Mouse (Mus musculus): ENCODE data around the gene Ntrk3.

Gene Ntrk3

DNA sequence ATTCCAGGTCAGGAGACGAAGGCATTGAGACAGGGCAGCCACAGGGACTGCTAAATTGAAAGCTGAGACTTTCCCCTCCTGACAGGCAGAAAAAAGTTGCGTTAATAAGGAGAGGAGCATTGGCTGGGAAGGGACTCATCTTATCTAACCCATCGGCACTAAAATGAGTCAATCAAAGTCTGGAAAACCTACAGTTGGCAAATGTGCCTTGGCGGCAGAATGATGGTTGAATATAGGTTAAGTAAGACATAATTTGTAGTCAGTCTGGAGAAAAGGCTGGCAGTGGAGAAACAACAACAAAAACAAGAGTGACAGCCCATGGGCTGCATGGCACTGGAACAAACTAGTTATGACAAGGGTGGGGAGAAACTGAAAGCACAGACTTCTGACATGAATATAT, 360.9 kb downstream of the Ntrk3 start:
- DNase-seq (ENCODE audit: low read depth in 1 of 2, low spot score in 2 of 2): no peak

DNA sequence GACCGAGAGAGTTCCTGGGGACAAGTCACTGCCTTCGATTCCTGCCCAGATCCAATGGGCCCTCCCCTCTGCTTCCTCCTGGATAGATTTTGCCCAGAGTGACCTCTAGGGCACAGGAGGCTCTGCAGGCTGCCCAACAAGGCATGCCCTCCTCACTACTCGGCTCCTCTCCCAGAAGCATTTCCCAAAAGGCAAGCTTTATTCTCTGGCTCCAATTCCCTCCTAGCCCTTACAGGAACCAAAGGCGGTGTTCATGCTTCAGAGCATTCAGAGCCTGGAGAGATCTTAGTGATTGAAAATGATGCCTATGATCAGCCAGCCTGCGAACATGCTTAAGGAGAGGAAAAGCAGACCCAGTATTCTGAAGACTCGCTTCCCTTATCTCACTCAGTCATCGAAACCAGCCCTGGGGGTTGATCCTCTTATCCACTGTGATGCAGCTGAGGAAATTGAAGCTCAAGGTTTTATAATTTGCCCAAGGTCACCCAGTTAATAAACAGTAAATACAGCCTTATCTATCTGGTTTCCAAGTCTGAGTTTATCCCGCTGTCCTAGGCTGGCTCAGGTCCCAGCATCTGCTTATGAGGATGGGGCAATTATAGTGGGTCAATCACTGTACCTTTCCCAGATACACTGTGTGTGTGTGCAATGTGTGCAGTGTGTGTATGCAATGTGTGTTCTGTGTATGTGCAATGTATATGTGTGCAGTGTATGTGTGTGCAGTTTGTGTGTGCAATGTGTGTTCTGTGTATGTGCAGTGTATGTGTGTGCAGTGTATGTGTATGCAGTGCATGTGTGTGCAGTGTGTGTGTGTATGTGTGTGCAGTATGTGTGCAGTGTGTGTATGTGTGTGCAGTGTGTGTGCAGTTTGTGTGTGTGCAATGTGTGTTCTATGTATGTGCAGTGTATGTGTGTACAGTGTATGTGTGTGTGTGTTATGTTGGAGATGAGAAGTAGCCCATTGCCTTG, 376.2 kb downstream of the Ntrk3 start:
- no peak for DNase-seq (ENCODE audit: low read depth in 1 of 2, low spot score in 2 of 2)

DNA sequence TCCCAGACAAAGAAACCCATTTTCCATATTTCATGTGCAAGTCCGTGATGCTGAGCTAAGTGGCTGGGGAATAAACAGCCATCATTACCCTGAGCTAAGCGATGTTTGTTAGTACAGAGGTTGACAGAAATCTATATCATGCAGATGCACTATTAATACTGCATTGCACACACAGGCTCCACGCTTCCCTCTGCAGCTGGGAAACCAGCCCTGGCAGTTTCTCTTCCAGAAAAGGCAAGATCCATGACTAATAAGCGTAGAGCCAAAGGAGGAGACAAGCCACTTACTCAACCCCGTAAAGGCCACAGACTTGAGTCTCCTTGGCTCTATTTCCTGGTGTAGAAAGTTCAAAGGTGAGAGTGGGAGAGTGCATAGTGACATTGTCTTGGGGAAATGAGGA, 390.3 kb downstream of the Ntrk3 start:
- DNase-seq (ENCODE audit: low read depth in 1 of 2, low spot score in 2 of 2): no peak

DNA sequence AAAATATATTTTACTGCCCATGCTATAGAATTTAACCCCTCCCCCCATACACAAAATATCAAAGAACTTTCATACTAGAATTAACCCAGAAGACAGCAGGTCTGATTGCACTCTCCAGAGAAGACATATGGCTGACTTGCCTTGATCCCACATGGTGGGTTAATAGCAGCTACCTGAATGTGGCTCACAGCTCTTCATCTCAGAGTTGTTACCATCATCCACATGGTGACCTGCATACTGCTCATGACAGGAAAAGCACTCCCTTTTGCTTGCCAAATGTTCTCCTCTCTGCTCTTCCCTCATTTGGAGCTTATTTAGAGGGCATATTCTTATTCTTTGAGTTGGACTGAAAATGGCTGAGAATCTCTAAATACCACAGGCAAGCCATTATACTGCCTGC, 404.4 kb downstream of the Ntrk3 start:
- no peak for DNase-seq (ENCODE audit: low read depth in 1 of 2, low spot score in 2 of 2)

DNA sequence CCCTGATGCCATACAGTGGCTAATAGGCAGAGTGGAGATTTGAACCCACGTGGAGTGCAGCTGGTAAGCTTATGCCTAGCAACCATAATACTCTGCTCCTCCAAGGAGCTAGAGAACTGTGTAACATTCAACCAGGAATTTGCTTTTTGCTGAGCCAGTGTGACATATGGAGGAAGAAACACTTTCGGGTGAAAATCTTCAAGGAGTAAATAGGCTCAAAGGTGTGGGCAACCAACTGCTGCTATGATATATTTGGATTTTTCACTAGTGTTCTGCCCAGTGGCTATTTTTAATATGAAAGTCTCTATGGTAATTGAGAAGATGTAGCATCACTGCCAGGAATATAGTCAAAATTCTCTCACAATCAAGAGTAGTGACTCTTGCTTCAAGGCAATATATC, 409.5 kb downstream of the Ntrk3 start:
- DNase-seq (ENCODE audit: low read depth in 1 of 2, low spot score in 2 of 2): no peak

DNA sequence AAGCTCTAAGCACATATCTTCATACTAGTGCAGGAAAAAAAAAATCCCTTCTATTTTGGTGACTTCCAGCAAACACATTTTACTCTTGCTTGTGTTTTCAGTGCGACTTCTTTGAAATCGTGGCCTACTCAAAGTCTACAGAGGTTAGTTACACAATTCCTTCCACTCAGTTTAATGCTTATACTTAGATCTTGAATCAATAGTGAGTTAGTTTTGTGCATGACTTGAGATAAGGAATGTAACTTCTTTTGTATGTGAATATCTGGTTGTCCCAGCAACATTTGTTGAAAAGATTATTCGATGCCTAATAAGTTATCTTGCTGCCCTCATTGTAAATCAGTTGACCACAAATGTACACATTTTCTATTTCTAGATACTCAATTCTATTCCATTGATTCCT, 411.6 kb downstream of the Ntrk3 start:
- DNase-seq (ENCODE audit: low read depth in 1 of 2, low spot score in 2 of 2): no peak

DNA sequence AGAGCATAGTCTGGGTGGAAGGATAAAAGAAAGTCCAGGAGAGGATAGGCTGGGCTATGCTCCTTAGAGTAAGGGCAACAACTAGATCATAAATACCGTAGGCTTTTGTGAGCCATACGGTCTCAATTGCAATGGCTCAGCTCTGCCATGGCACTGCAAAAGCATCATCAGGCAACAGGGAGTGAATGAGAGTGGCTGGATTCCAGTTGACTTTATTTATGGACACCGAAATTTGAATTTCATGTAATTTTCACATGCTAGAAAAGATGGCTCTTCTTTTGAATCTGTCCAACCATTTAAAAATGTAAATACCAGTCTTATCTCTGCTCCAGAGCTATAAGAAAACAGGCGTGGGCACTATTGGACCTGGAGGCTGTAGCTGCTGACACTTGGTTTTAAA, 419.2 kb downstream of the Ntrk3 start:
- no peak for DNase-seq (ENCODE audit: low read depth in 1 of 2, low spot score in 2 of 2)

DNA sequence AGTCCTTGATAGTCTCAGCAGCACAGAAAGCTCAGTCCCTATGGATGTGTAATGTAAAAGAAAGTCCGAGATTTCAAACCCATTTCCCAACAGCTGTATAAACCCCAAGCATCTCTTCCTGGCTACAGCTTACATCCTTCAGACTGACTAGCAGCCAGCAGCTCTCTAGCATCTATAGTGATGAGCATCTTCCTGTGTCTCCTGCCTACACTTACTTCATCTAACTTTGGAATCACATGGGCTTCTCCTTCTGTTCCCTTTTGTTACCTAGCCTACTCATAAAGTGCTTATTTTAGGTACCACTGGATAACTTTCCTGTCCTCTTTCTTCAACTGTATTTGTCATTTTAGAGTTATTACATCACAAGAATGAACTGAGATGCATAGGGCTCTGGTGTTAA, 432.0 kb downstream of the Ntrk3 start:
- no peak for DNase-seq (ENCODE audit: low read depth in 1 of 2, low spot score in 2 of 2)

DNA sequence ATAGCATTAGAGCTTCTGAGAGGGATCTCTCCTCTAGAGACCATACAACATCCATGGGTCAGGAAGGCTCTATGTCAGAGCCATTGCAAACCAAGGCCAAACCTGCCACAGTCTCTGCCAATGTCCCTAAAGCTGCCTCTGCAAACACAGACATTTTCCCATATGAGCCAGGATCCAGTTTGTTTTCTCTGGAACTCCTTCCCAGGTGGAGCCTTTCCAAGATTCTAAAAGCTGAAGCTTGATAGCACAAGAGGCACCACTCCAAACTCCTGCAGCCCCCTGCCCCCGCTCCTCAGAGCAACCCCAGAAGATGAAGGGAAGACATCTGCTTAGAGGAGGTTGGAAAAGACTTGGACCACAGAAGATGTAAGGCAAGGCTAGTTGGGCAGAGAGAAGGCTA, 432.8 kb downstream of the Ntrk3 start:
- no peak for DNase-seq (ENCODE audit: low read depth in 1 of 2, low spot score in 2 of 2)

DNA sequence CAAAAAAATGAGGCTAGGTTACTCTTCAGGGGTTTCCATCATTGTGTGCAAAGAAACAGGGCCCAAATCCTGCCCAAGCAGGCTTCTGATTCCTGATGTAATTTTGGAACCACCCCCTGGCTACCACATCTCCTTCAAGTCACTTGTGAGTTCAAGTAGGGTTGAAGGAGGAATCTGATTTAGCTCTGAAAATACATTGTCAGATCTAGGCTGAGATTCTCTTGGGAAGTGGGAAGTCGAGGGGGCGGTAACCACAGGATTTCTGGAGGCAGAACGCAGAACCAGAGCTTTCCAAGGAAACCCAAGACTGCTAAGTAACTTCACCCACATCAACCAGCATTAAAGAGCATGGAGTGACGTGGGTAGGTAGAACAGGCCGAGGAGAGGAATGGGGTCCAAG, 440.5 kb downstream of the Ntrk3 start:
- no peak for DNase-seq (ENCODE audit: low read depth in 1 of 2, low spot score in 2 of 2)

DNA sequence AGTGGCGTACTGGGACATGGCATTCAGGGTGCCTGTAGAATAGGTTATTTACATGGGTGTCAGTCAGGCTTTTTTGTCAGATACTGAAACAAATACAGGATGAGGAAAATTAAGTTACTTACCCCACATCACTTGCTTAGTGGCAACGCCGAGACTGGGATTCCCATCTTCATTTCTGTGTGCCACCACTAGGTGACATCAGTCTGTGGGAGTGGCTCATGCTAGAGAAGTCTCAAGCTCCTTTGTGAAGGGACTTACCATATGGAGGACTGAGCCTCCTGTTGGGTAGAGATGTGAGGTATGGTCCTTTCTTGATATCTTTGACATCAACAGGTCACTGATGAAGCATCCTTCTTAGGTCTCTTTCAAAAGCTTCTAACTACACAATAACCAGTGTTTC, 443.5 kb downstream of the Ntrk3 start:
- no peak for DNase-seq (ENCODE audit: low read depth in 1 of 2, low spot score in 2 of 2)

DNA sequence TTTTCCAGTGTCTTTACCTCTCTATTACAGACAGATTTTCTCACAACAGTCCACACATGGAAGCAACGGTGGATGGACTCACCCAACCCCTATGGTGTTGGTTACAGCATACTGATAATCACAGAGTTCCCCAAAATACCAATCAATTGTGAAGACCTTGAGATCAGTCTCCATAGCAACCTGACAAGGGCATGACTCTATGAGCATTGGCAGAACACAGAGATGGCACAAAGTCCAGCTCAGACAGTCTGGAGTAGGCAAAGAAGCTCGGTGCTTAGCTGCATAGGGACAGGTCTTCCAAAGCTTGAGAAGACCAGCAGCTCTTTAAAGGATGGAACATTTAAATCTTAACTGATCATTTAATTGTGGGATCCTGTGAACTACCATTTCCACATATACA, 447.6 kb downstream of the Ntrk3 start:
- DNase-seq (ENCODE audit: low read depth in 1 of 2, low spot score in 2 of 2): no peak

DNA sequence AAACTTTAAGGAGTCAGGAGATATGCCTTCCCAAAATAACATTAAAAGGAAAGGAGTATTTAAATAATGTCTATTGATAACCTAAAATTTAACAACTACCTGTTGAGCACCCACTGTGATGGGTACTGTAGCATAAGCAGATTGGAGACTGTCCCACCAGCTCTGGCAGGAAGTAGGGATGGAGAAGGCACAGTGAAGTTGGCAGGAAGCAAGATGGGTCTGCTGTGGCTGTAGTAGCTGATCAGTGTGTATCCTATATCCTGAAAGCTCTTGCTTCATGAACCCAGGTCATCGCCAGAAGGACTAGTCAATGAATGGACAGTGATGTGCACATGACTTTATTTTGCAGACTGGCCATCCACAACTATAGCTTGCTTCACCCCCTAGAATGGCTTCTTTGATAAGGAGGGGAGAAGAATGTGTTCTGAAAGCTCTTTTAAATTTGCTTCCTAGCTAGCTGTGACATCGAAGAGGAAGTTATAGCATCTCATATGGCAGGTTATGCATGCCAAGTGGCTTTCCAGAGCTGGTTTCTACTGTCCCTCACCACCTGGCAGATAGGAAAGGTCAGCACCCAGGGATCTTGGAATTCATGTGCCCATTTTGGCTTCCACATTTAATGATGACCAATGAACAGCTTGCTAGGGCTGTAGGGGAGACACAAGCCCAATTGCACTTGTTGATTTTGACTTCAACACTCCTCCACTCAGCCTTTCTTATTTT, 451.1 kb downstream of the Ntrk3 start:
- DNase-seq (ENCODE audit: low read depth in 1 of 2, low spot score in 2 of 2): no peak

DNA sequence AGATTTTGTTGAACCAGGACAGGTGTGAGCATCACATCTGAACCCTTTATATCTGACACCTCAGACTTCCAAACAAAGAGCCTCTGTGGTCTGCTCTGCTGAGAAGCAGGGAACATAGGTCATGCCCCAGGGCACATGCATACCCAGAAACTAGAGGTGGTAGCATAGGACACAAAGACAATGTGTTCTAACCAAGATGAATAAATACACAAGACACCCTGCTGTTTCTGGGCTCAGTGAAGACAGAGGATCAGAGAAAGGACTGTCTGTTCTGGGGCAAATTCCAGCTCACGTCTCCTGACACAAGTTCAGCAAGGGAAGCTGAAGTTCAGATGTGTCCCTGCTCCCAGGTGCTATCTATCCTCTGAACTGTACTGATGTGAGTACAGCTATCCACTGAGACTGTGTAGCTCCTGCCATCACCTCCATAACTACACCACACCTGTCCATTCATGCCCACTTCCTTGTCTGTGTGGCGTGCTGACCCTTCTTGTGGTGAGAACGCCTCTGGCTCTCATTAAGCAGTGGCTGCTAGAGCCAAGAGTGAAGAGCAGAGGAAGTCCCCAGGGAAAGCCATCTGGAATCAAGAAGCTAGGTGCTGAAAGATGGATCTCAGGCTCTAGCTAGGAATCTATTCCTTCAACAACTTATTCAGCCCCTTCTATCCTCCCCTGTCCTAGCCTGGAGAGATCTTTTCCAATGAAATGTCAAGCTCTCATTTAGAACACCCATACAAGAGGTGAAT, 468.1 kb downstream of the Ntrk3 start:
- DNase-seq (ENCODE audit: low read depth in 1 of 2, low spot score in 2 of 2): no peak

DNA sequence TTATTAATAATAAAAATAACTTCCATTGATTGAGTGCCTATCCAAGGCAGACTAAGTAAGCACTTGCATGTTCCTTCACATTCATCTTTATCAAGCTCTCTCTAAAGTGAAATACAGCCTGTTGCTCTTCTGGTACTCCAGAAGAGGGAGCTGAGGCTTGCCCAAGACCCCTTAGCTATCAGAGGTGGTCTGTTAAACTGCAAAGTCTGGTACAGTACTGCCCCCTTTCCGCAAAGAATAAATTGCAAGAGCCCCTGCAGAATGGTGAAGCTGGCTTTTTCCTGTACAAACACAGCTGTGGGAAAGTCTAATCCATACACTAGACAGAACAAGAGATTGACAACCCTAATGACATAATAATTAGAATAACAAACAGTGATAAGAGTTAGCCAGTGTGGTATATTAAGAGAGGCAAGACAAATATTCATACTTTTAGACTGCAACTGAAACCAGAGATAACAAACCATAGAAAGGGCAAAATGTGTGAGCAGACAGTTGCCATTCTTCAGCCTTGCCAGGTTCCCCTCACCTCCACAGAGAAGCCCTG, 470.3 kb downstream of the Ntrk3 start:
- DNase-seq (ENCODE audit: low read depth in 1 of 2, low spot score in 2 of 2): no peak

DNA sequence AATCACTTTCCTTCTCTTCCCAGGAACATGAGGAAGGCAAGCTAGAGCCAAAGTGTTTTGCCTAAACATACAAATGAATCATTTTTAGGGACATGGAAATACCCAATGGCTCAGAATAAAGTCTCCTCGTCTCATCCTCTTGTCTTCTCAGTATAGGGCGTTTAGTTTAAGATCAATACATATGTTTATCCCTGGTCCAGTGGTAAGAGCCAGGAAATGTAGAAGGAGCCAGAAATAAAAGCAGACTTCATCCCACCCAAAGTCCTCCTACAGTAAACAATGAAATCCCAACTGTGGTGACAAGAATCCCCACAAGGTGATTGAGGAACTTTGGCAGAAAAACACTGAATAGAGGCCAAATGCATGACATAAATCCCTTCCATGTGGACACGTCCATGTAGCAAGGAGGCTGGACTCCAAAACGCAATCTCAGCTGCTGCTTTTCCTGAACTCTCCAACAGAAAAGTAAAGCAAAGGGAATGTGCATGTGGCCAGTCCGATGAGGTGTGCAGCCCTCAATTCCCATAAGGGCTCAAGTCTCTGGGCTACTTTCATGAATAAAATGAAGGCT, 473.3 kb downstream of the Ntrk3 start:
- DNase-seq (ENCODE audit: low read depth in 1 of 2, low spot score in 2 of 2): no peak

DNA sequence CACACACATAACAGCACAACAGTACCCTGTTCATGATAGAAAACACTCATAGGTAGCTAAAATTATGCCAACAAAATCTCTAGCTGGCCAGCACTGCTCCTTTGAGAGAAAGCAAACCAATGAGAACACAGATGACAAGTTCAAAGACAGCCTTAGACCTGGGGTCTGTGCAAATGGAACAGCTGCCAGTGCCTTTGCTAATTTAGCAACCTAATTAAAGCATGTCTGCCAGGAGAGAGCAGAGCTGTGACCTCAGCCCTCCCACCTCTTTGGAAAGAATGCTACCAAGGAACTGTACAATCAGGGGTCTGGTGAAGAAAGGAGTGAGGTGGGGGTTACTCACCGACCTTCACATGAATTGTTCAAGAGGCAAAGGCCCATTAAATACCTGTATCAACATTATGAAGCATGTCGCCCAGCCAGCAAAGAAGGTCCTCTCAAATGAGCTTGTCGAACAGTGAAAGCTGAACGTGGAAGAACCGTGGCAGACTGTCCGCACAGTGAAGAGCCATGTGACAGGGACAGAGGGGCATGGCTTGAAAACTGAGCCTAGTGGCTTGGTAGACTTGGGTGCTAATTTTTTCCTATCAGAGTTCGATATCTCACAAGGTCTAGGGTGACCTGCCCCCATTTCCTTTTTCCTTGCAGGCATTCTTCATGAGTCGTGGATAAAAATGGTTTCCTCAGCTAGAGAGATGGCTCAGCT, 476.2 kb downstream of the Ntrk3 start:
- no peak for DNase-seq (ENCODE audit: low read depth in 1 of 2, low spot score in 2 of 2)

DNA sequence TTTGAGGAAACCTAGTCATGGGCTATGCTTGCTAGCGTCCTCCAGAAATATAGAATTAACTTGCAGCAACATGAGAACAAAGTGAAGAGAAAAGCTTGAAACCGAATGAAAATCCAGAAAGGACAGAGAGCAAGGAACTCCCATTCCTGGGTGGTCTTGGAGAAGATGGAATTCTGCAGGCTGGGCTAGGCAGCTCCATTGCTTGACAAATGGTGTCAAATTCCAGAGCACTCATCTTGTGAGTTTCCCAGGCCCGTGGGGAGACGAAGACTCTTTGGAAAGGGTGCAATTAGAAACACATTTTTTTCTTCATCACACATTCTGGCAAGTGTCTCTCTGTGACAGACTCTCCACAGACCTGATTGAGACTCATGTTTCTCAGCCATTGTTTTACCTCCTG, 479.7 kb downstream of the Ntrk3 start:
- DNase-seq (ENCODE audit: low read depth in 1 of 2, low spot score in 2 of 2): no peak

DNA sequence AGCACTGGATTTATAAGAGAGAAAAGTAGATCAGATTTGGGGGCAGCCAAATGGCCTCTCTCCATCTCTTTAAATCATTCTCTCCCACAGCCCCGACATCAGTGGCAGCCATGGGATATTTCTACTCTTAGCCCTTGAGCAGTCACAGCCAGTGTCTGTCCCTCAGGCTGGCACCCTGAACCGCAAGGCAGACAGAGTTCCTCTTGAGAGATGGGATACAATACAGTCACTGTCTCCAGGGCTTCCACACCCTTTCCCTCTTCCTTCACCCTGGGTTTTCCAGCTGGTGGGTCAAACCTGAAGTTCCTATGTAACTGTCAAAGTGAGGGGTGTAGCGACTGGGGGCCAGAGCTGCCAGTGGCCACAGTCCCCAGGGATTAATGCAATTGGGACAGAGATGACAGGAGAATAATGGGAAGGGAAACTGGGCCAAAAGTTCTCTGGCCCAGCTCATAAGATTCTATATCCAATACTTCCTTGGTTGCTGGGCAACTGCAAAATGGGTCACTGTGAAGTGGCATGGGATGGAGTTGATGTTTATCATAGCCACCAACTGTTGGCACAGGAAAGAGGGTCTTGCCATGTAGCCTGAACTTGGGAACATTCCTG, 483.9 kb downstream of the Ntrk3 start:
- DNase-seq (ENCODE audit: low read depth in 1 of 2, low spot score in 2 of 2): no peak

DNA sequence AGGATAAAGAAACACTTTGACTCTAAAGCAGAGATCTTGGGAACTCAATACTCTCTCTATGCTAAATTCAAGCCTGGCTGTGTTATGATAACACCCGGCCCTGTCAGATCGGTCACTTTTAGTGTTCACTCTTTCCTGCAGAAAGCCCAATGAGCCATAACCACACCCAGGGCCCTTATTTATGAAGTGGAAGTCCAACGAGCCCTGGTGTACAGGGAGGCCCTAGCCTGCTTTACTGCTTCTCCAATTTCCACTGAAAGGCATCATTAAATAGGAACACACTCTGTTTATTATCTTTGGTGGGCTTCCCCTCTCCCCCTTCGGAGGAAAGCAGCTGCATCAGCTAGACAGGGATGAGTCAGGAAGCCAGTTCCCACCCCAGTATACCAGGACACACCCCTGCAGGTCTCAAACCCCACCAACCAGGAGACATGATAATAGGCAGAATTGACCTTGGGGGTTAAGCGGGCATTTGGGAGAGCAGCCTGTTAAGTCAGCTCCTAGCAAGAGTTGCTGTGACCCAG, 489.6 kb downstream of the Ntrk3 start:
- no peak for DNase-seq (ENCODE audit: low read depth in 1 of 2, low spot score in 2 of 2)

All from monocyte, adult 2 months (primary cell).